Mouse (Mus musculus): ENCODE data around the gene Agmat. TPM values are rescaled to one million over a fixed set of nuclear protein-coding genes. Genes with fewer than 3 reads are reported as not detected.

Gene Agmat
- polyA plus RNA-seq, 2 experiments: 11.2 to 18.7 TPM

GRCm38 (mm10) chr4:141781201-141781985 is 34.9 kb downstream of the Agmat start:
- 86% methylated on average over 8 of the region's 8 CpGs for WGBS (ENCODE audit: insufficient replicate concordance)
- H3K4me1 ChIP-seq (replicated peaks; ENCODE audit: control insufficient read depth in 2 of 2, insufficient read depth in 2 of 2, low read length in 1 of 2): no peaks in the 10 kb centered on the region
- H3K27me3 ChIP-seq (ENCODE audit: control insufficient read depth, insufficient read depth, low read length): no peaks in the 10 kb centered on the region
- no peak overlapping the region for H3K9ac ChIP-seq (replicated peaks)
- no peak overlapping the region for H3K4me2 ChIP-seq (ENCODE audit: low read depth)
- no peak for TF ChIP-seq EP300 (IDR thresholded peaks at IDR 0.05; ENCODE audit: low read depth)
- no peak for TF ChIP-seq CTCF (IDR thresholded peaks at IDR 0.05; ENCODE audit: low read depth)
- ATAC-seq (ENCODE audit: insufficient read depth): no peak
- no peak overlapping the region for H3K27ac ChIP-seq
- H3K4me3 ChIP-seq (ENCODE audit: insufficient read depth in 1 of 2, low read depth in 2 of 2, low read length in 2 of 2): no peak overlapping the region
- H3K9me3 ChIP-seq (ENCODE audit: control insufficient read depth, low read length): no peaks in the 10 kb centered on the region
- peaks cover 11% of the 10 kb centered on the region for H3K36me3 ChIP-seq (replicated peaks; ENCODE audit: control insufficient read depth, insufficient read depth, low read depth)
- no peak for DNase-seq (ENCODE audit: low read depth in 3 of 3, low spot score in 3 of 3)

GRCm38 (mm10) chr4:141784835-141785234 is 38.4 kb downstream of the Agmat start:
- 78% methylated on average over 5 of the region's 5 CpGs for WGBS (ENCODE audit: insufficient replicate concordance)
- no peak for ATAC-seq (ENCODE audit: insufficient read depth)
- Histone ChIP-seq H3K4me1 (replicated peaks; ENCODE audit: control insufficient read depth in 2 of 2, insufficient read depth in 2 of 2, low read length in 1 of 2) (peaks cover 4 to 6% of the 10 kb centered on the region in 2 experiments), H3K9ac (replicated peaks) (no peak overlapping the region), H3K9me3 (ENCODE audit: control insufficient read depth, low read length) (no peaks in the 10 kb centered on the region), H3K4me3 (ENCODE audit: insufficient read depth in 1 of 2, low read depth in 2 of 2, low read length in 2 of 2) (no peak overlapping the region), H3K36me3 (replicated peaks; ENCODE audit: control insufficient read depth, insufficient read depth, low read depth) (no peaks in the 10 kb centered on the region; the same call in none of the 2 replicates), H3K27ac (no peak overlapping the region), H3K4me2 (ENCODE audit: low read depth) (no peak overlapping the region), H3K27me3 (ENCODE audit: control insufficient read depth, insufficient read depth, low read length) (no peaks in the 10 kb centered on the region)
- no peak for DNase-seq (ENCODE audit: low read depth in 3 of 3, low spot score in 3 of 3)
- TF ChIP-seq EP300 (IDR thresholded peaks at IDR 0.05; ENCODE audit: low read depth) (no peak), CTCF (IDR thresholded peaks at IDR 0.05; ENCODE audit: low read depth) (peak; percentile 21; the same call in 1 of the 2 replicates)

- H3K4me1 ChIP-seq (replicated peaks; ENCODE audit: control insufficient read depth in 2 of 2, insufficient read depth in 2 of 2, low read length in 1 of 2): peaks cover 8 to 10% of the 10 kb centered on the region in 2 experiments
- no peak overlapping the region for H3K27ac ChIP-seq
- DNase-seq (ENCODE audit: low read depth in 3 of 3, low spot score in 3 of 3) (no peak), ATAC-seq (ENCODE audit: insufficient read depth) (no peak)
- H3K27me3 ChIP-seq (ENCODE audit: control insufficient read depth, insufficient read depth, low read length): no peaks in the 10 kb centered on the region
- 87% methylated on average over 13 of the region's 13 CpGs for WGBS (ENCODE audit: insufficient replicate concordance)
- H3K4me3 ChIP-seq (ENCODE audit: insufficient read depth in 1 of 2, low read depth in 2 of 2, low read length in 2 of 2): no peak overlapping the region
- no peak overlapping the region for H3K9ac ChIP-seq (replicated peaks)
- no peak for TF ChIP-seq EP300 (IDR thresholded peaks at IDR 0.05; ENCODE audit: low read depth)
- TF ChIP-seq CTCF (IDR thresholded peaks at IDR 0.05; ENCODE audit: low read depth): no peak
- no peaks in the 10 kb centered on the region; the same call in none of the 2 replicates for H3K36me3 ChIP-seq (replicated peaks; ENCODE audit: control insufficient read depth, insufficient read depth, low read depth)
- H3K9me3 ChIP-seq (ENCODE audit: control insufficient read depth, low read length): no peaks in the 10 kb centered on the region
- no peak overlapping the region for H3K4me2 ChIP-seq (ENCODE audit: low read depth)
These were observed 39.7 kb downstream of the Agmat start for GRCm38 (mm10) chr4:141786141-141786540.

- Histone ChIP-seq H3K4me1 (replicated peaks; ENCODE audit: control insufficient read depth in 2 of 2, insufficient read depth in 2 of 2, low read length in 1 of 2) (peaks cover 16 to 19% of the 10 kb centered on the region in 2 experiments), H3K9ac (replicated peaks) (no peak overlapping the region), H3K27ac (no peak overlapping the region), H3K4me2 (ENCODE audit: low read depth) (no peak overlapping the region), H3K36me3 (replicated peaks; ENCODE audit: control insufficient read depth, insufficient read depth, low read depth) (no peaks in the 10 kb centered on the region; the same call in none of the 2 replicates), H3K4me3 (ENCODE audit: insufficient read depth in 1 of 2, low read depth in 2 of 2, low read length in 2 of 2) (no peak overlapping the region), H3K9me3 (ENCODE audit: control insufficient read depth, low read length) (no peaks in the 10 kb centered on the region), H3K27me3 (ENCODE audit: control insufficient read depth, insufficient read depth, low read length) (no peaks in the 10 kb centered on the region)
- ATAC-seq (ENCODE audit: insufficient read depth) (no peak), DNase-seq (ENCODE audit: low read depth in 3 of 3, low spot score in 3 of 3) (no peak)
- WGBS (ENCODE audit: insufficient replicate concordance): 82% methylated on average over 6 of the region's 6 CpGs
- no peak for TF ChIP-seq EP300 (IDR thresholded peaks at IDR 0.05; ENCODE audit: low read depth)
- no peak for TF ChIP-seq CTCF (IDR thresholded peaks at IDR 0.05; ENCODE audit: low read depth)
These were observed 40.6 kb downstream of the Agmat start for GRCm38 (mm10) chr4:141787046-141787445.

- Histone ChIP-seq H3K9me3 (ENCODE audit: control insufficient read depth, low read length) (no peaks in the 10 kb centered on the region), H3K27ac (no peak overlapping the region), H3K27me3 (ENCODE audit: control insufficient read depth, insufficient read depth, low read length) (no peaks in the 10 kb centered on the region), H3K4me2 (ENCODE audit: low read depth) (no peak overlapping the region), H3K36me3 (replicated peaks; ENCODE audit: control insufficient read depth, insufficient read depth, low read depth) (no peaks in the 10 kb centered on the region; the same call in none of the 2 replicates), H3K4me1 (replicated peaks; ENCODE audit: control insufficient read depth in 2 of 2, insufficient read depth in 2 of 2, low read length in 1 of 2) (peaks cover 20 to 23% of the 10 kb centered on the region in 2 experiments), H3K4me3 (ENCODE audit: insufficient read depth in 1 of 2, low read depth in 2 of 2, low read length in 2 of 2) (no peak overlapping the region), H3K9ac (replicated peaks) (no peak overlapping the region)
- no peak for ATAC-seq (ENCODE audit: insufficient read depth)
- TF ChIP-seq EP300 (IDR thresholded peaks at IDR 0.05; ENCODE audit: low read depth) (no peak), CTCF (IDR thresholded peaks at IDR 0.05; ENCODE audit: low read depth) (no peak)
- DNase-seq (ENCODE audit: low read depth in 3 of 3, low spot score in 3 of 3): no peak
- WGBS (ENCODE audit: insufficient replicate concordance): 86% methylated on average over 7 of the region's 7 CpGs
These were observed 41.0 kb downstream of the Agmat start for GRCm38 (mm10) chr4:141787462-141787861.
